Mouse (Mus musculus) midbrain, embryonic 12.5 days (tissue): ENCODE measurements around the gene Limd1. TPM values are rescaled to one million over a fixed set of nuclear protein-coding genes. Genes with fewer than 3 reads are reported as not detected.

Experiments used
- ATAC-seq: fragments of 200-750 bp; cut with Nextera tagmentation; 2 replicates; pipeline ENCODE4 v1.8.0; 2017; ENCODE audit warnings: low read depth, moderate TSS enrichment, moderate library complexity; ENCODE audit not compliant: low FRiP score
- H3K27ac ChIP-seq: fragments of 300-500 bp; sonication (generic); replicated peaks from 2 replicates; pipeline ENCODE4 v1.5.1; 2016; ENCODE audit warnings: mild to moderate bottlenecking
- H3K27me3 ChIP-seq: fragments of 300-500 bp; sonication (generic); 2 replicates; pipeline ENCODE4 v1.6.1; 2016; ENCODE audit warnings: mild to moderate bottlenecking
- H3K36me3 ChIP-seq: fragments of 300-500 bp; sonication (generic); 2 replicates; pipeline ENCODE4 v1.6.1; 2016
- H3K4me1 ChIP-seq: fragments of 300-500 bp; sonication (generic); 2 replicates; pipeline ENCODE4 v1.6.1; 2016
- H3K4me2 ChIP-seq: fragments of 300-500 bp; sonication (generic); replicated peaks from 2 replicates; pipeline ENCODE4 v1.6.1; 2016; ENCODE audit warnings: mild to moderate bottlenecking, moderate library complexity
- H3K4me3 ChIP-seq: fragments of 300-500 bp; sonication (generic); 2 replicates; pipeline ENCODE4 v1.5.1; 2016; ENCODE audit warnings: mild to moderate bottlenecking
- H3K9ac ChIP-seq: fragments of 300-500 bp; sonication (generic); replicated peaks from 2 replicates; pipeline ENCODE4 v1.6.1; 2016; ENCODE audit warnings: mild to moderate bottlenecking, moderate library complexity
- H3K9me3 ChIP-seq: fragments of 300-500 bp; sonication (generic); 2 replicates; pipeline ENCODE4 v1.6.1; 2016; ENCODE audit warnings: mild to moderate bottlenecking
- WGBS: fragments of 180-500 bp; shearing (Covaris S2); methylation state at CpG from one replicate; pipeline ENCODE4 v1.1.7; 2016; 5-methylcytosine and 5-hydroxymethylcytosine counted together
- polyA plus RNA-seq: library from polyadenylated mRNA; unstranded; fragments of >200 nt; fragmentation: Nextera tagmentation; extraction: Ambion mirVana; gene quantifications from 2 replicates; pipeline ENCODE4 v1.2.1, GENCODE M21; 2016

Limd1 gene
- polyA plus RNA-seq, 1 experiment from 2014 or later = 45.3 TPM

- Histone ChIP-seq H3K4me3 (no peak overlapping the region), H3K4me1 (no peaks in the 10 kb centered on the region), H3K27ac (no peak overlapping the region), H3K9me3 (no peaks in the 10 kb centered on the region), H3K27me3 (no peaks in the 10 kb centered on the region), H3K4me2 (no peak overlapping the region), H3K36me3 (peaks cover 12% of the 10 kb centered on the region), H3K9ac (no peak overlapping the region)
- no peak for ATAC-seq
- 86% methylated on average over 4 of the region's 4 CpGs for WGBS
Observed at GRCm38 (mm10) chr9:123506270-123507146, 28.0 kb downstream of the Limd1 start.

GRCm38 (mm10) chr9:123507380-123507779 lies 28.9 kb downstream of the Limd1 start:
- peaks cover 16% of the 10 kb centered on the region for H3K36me3 ChIP-seq
- ATAC-seq = no peak
- no peak overlapping the region for H3K4me2 ChIP-seq
- H3K27ac ChIP-seq = no peak overlapping the region
- no peaks in the 10 kb centered on the region for H3K27me3 ChIP-seq
- no peak overlapping the region for H3K9ac ChIP-seq
- WGBS = 90% methylated on average over 2 of the region's 2 CpGs
- no peak overlapping the region for H3K4me3 ChIP-seq
- no peaks in the 10 kb centered on the region for H3K9me3 ChIP-seq
- H3K4me1 ChIP-seq = no peaks in the 10 kb centered on the region

GRCm38 (mm10) chr9:123508986-123509385 lies 30.5 kb downstream of the Limd1 start:
- peaks cover 10% of the 10 kb centered on the region for H3K36me3 ChIP-seq
- H3K9me3 ChIP-seq = no peaks in the 10 kb centered on the region
- H3K4me2 ChIP-seq = no peak overlapping the region
- no peak overlapping the region for H3K27ac ChIP-seq
- no peaks in the 10 kb centered on the region for H3K27me3 ChIP-seq
- no peak overlapping the region for H3K9ac ChIP-seq
- 89% methylated on average over 2 of the region's 2 CpGs for WGBS
- no peak for ATAC-seq
- H3K4me3 ChIP-seq = no peak overlapping the region
- no peaks in the 10 kb centered on the region for H3K4me1 ChIP-seq

GRCm38 (mm10) chr9:123509638-123510604 lies 31.4 kb downstream of the Limd1 start:
- no peak overlapping the region for H3K27ac ChIP-seq

GRCm38 (mm10) chr9:123510926-123511325 lies 32.4 kb downstream of the Limd1 start:
- H3K27me3 ChIP-seq = no peaks in the 10 kb centered on the region
- no peaks in the 10 kb centered on the region for H3K9me3 ChIP-seq
- no peak overlapping the region for H3K9ac ChIP-seq
- peaks cover 11% of the 10 kb centered on the region for H3K36me3 ChIP-seq
- H3K4me3 ChIP-seq = no peak overlapping the region
- no peaks in the 10 kb centered on the region for H3K4me1 ChIP-seq
- WGBS = 97% methylated on average over 5 of the region's 5 CpGs
- H3K27ac ChIP-seq = no peak overlapping the region
- no peak for ATAC-seq
- H3K4me2 ChIP-seq = no peak overlapping the region

More at GRCm38 (mm10) chr9:123509638-123510604, 31.4 kb downstream of the Limd1 start:
- no peaks in the 10 kb centered on the region for H3K4me1 ChIP-seq
- H3K9ac ChIP-seq = no peak overlapping the region
- H3K4me3 ChIP-seq = no peak overlapping the region
- 83% methylated on average over 8 of the region's 8 CpGs for WGBS
- no peak overlapping the region for H3K4me2 ChIP-seq
- no peaks in the 10 kb centered on the region for H3K27me3 ChIP-seq
- no peaks in the 10 kb centered on the region for H3K9me3 ChIP-seq
- H3K36me3 ChIP-seq = peaks cover 10% of the 10 kb centered on the region
- no peak for ATAC-seq

GRCm38 (mm10) chr9:123512482-123512881 lies 34.0 kb downstream of the Limd1 start:
- peaks cover 26% of the 10 kb centered on the region for H3K36me3 ChIP-seq
- no peak overlapping the region for H3K4me3 ChIP-seq
- H3K27ac ChIP-seq = no peak overlapping the region
- 87% methylated on average over 2 of the region's 2 CpGs for WGBS
- no peaks in the 10 kb centered on the region for H3K27me3 ChIP-seq
- no peak overlapping the region for H3K9ac ChIP-seq
- no peaks in the 10 kb centered on the region for H3K9me3 ChIP-seq
- H3K4me2 ChIP-seq = no peak overlapping the region
- H3K4me1 ChIP-seq = no peaks in the 10 kb centered on the region
- no peak for ATAC-seq

- no peaks in the 10 kb centered on the region for H3K9me3 ChIP-seq
- no peak overlapping the region for H3K4me2 ChIP-seq
- no peak overlapping the region for H3K9ac ChIP-seq
- no peaks in the 10 kb centered on the region for H3K27me3 ChIP-seq
- no peak for ATAC-seq
- no peaks in the 10 kb centered on the region for H3K4me1 ChIP-seq
- H3K27ac ChIP-seq = no peak overlapping the region
- WGBS = 91% methylated on average over 2 of the region's 2 CpGs
- peaks cover 51% of the 10 kb centered on the region for H3K36me3 ChIP-seq
- H3K4me3 ChIP-seq = no peak overlapping the region
Observed at GRCm38 (mm10) chr9:123515087-123515486, 36.6 kb downstream of the Limd1 start.

- no peak for ATAC-seq
- 91% methylated on average over 7 of the region's 7 CpGs for WGBS
- no peaks in the 10 kb centered on the region for H3K9me3 ChIP-seq
Observed at GRCm38 (mm10) chr9:123516641-123517385, 38.3 kb downstream of the Limd1 start.

GRCm38 (mm10) chr9:123518969-123519894 lies 40.7 kb downstream of the Limd1 start:
- Histone ChIP-seq H3K9ac (no peak overlapping the region), H3K27me3 (no peaks in the 10 kb centered on the region), H3K9me3 (no peaks in the 10 kb centered on the region), H3K4me1 (no peaks in the 10 kb centered on the region), H3K27ac (no peak overlapping the region), H3K36me3 (peaks cover 44% of the 10 kb centered on the region), H3K4me2 (no peak overlapping the region), H3K4me3 (no peak overlapping the region)
- ATAC-seq = no peak
- WGBS = 90% methylated on average over 13 of the region's 13 CpGs

More at GRCm38 (mm10) chr9:123516641-123517385, 38.3 kb downstream of the Limd1 start:
- Histone ChIP-seq H3K27me3 (no peaks in the 10 kb centered on the region), H3K36me3 (peaks cover 44% of the 10 kb centered on the region), H3K4me3 (no peak overlapping the region), H3K9ac (no peak overlapping the region), H3K27ac (no peak overlapping the region), H3K4me2 (no peak overlapping the region), H3K4me1 (no peaks in the 10 kb centered on the region)

- Histone ChIP-seq H3K36me3 (peaks cover 44% of the 10 kb centered on the region), H3K27me3 (no peaks in the 10 kb centered on the region), H3K4me1 (no peaks in the 10 kb centered on the region), H3K4me3 (no peak overlapping the region), H3K9me3 (no peaks in the 10 kb centered on the region), H3K4me2 (no peak overlapping the region), H3K9ac (no peak overlapping the region), H3K27ac (no peak overlapping the region)
- 89% methylated on average over 3 of the region's 3 CpGs for WGBS
- ATAC-seq = no peak
Observed at GRCm38 (mm10) chr9:123520735-123521134, 42.2 kb downstream of the Limd1 start.

GRCm38 (mm10) chr9:123523676-123524075 lies 45.2 kb downstream of the Limd1 start:
- ATAC-seq = no peak
- no peaks in the 10 kb centered on the region for H3K9me3 ChIP-seq
- no peaks in the 10 kb centered on the region for H3K27me3 ChIP-seq
- peaks cover 17% of the 10 kb centered on the region for H3K36me3 ChIP-seq
- H3K4me1 ChIP-seq = peaks cover 3% of the 10 kb centered on the region; the same call in 1 of the 2 replicates
- H3K4me2 ChIP-seq = no peak overlapping the region
- H3K27ac ChIP-seq = no peak overlapping the region
- H3K4me3 ChIP-seq = no peak overlapping the region
- WGBS = 26% methylated on average over 3 of the region's 3 CpGs
- H3K9ac ChIP-seq = no peak overlapping the region
